Mouse (Mus musculus) heart, embryonic 13.5 days (tissue): ENCODE results near the gene Arl15. TPM values are rescaled to one million over a fixed set of nuclear protein-coding genes. Genes with fewer than 3 reads are reported as not detected.

Source experiments
- ATAC-seq: fragments of 200-750 bp; cut with Nextera tagmentation; 2 replicates; pipeline ENCODE4 v1.8.0; 2017; ENCODE audit warnings: moderate TSS enrichment; ENCODE audit not compliant: insufficient number of reproducible peaks, low FRiP score, low TSS enrichment; ENCODE audit errors: extremely low read depth
- H3K27ac ChIP-seq: fragments of 300-500 bp; sonication (generic); replicated peaks from 2 replicates; pipeline ENCODE4 v1.5.1; 2015; ENCODE audit warnings: moderate library complexity, mild to moderate bottlenecking, inconsistent platforms
- H3K27me3 ChIP-seq: fragments of 300-500 bp; sonication (generic); replicated peaks from 2 replicates; pipeline ENCODE4 v1.6.1; 2015; ENCODE audit warnings: mild to moderate bottlenecking, inconsistent platforms
- H3K36me3 ChIP-seq: fragments of 300-500 bp; sonication (generic); 2 replicates; pipeline ENCODE4 v1.6.1; 2015; ENCODE audit warnings: mild to moderate bottlenecking, inconsistent platforms
- H3K4me1 ChIP-seq: fragments of 300-500 bp; sonication (generic); 2 replicates; pipeline ENCODE4 v1.6.1; 2015; ENCODE audit warnings: inconsistent platforms
- H3K4me2 ChIP-seq: fragments of 300-500 bp; sonication (generic); 2 replicates; pipeline ENCODE4 v1.6.1; 2015; ENCODE audit warnings: inconsistent platforms, mild to moderate bottlenecking, moderate library complexity
- H3K4me3 ChIP-seq: fragments of 300-500 bp; sonication (generic); 2 replicates; pipeline ENCODE4 v1.5.1; 2015; ENCODE audit warnings: moderate library complexity, mild to moderate bottlenecking, inconsistent platforms
- H3K9ac ChIP-seq: fragments of 300-500 bp; sonication (generic); 2 replicates; pipeline ENCODE4 v1.6.1; 2015; ENCODE audit warnings: inconsistent platforms, mild to moderate bottlenecking, moderate library complexity
- H3K9me3 ChIP-seq: fragments of 300-500 bp; sonication (generic); 2 replicates; pipeline ENCODE4 v1.6.1; 2016; ENCODE audit warnings: inconsistent platforms
- WGBS: fragments of 180-500 bp; shearing (Covaris S2); methylation state at CpG from one replicate; pipeline ENCODE4 v1.1.7; 2015; ENCODE audit warnings: mixed read lengths; 5-methylcytosine and 5-hydroxymethylcytosine counted together
- polyA plus RNA-seq: library from polyadenylated mRNA; unstranded; fragments of >200 nt; fragmentation: Nextera tagmentation; extraction: Ambion mirVana; gene quantifications from 2 replicates; pipeline ENCODE4 v1.2.1, GENCODE M21; 2015

Gene Arl15
- polyA plus RNA-seq, 1 experiment from 2014 or later: 6.1 TPM

DNA sequence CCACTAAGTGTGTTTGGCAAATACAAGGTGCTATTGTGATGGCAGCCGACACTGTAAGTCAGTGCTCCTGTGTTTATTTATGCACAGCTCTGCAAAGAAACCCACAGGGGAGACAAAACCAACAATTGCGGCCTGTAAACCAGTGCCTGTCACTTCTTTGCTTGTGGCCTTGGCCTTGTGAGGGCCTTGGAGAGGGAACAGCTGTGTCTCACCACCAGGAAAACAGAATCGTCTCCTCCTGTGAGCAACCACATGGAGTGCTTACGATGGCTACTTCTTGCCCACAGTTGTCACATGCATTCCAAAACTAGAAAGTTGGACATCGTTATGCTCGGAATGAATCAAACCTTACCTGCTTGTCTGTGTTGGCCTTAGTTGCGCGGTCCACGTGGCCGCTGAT is 52.1 kb downstream of the Arl15 start:
- Histone ChIP-seq H3K4me2 (no peak overlapping the region), H3K9me3 (no peaks in the 10 kb centered on the region), H3K4me1 (peaks cover 37% of the 10 kb centered on the region), H3K27me3 (no peaks in the 10 kb centered on the region), H3K36me3 (peaks cover 7% of the 10 kb centered on the region; the same call in 1 of the 2 replicates), H3K9ac (no peak overlapping the region), H3K27ac (no peak overlapping the region), H3K4me3 (no peak overlapping the region)
- no peak for ATAC-seq
- 77% methylated on average over 10 of the region's 10 CpGs for WGBS

DNA sequence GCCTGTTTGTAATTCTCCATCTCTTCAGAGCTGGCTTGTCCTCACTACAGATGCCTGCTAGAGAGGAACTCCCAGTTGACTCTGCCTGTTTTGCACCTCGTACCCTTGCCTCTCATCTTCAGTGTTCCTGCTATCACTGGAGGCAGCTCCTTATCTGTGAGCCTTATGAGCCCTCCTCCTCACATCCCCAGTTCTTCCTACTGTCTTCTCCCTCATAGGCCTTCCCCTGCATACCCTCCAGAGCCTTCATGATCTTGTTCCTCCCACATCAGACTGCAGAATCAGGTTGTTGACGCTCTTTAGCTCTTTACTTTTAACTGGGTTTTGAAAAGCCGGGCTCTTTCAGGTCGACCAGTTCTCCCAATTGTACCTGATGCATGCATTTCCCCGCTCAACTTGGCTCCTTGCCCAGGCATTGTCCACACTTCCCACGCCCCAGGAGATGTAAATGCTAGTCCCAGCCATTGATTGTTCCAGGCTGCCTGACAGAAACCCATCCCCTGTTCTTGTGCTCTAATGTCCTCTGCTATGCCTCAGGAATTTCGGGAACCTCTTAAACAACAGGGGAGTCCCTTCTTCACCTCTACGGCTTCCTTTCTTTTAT is 56.2 kb downstream of the Arl15 start:
- ATAC-seq: no peak

GRCm38 (mm10) chr13:113851602-113852375 is 57.5 kb downstream of the Arl15 start:
- Histone ChIP-seq H3K9me3 (no peaks in the 10 kb centered on the region), H3K36me3 (peaks cover 7% of the 10 kb centered on the region; the same call in 1 of the 2 replicates), H3K4me1 (peaks cover 52% of the 10 kb centered on the region), H3K9ac (no peak overlapping the region), H3K4me3 (no peak overlapping the region), H3K27me3 (no peaks in the 10 kb centered on the region), H3K4me2 (no peak overlapping the region), H3K27ac (peak overlapping the region; percentile 45; the same call in 1 of the 2 replicates)
- ATAC-seq: no peak
- 78% methylated on average over 13 of the region's 13 CpGs for WGBS

More for the DNA sequence above, 56.2 kb downstream of the Arl15 start:
- Histone ChIP-seq H3K27me3 (no peaks in the 10 kb centered on the region), H3K27ac (peak overlapping the region; percentile 45), H3K4me1 (peaks cover 48% of the 10 kb centered on the region), H3K36me3 (peaks cover 7% of the 10 kb centered on the region; the same call in 1 of the 2 replicates), H3K9ac (no peak overlapping the region), H3K4me3 (no peak overlapping the region), H3K4me2 (no peak overlapping the region), H3K9me3 (no peaks in the 10 kb centered on the region)
- WGBS: 35% methylated on average over 8 of the region's 8 CpGs

DNA sequence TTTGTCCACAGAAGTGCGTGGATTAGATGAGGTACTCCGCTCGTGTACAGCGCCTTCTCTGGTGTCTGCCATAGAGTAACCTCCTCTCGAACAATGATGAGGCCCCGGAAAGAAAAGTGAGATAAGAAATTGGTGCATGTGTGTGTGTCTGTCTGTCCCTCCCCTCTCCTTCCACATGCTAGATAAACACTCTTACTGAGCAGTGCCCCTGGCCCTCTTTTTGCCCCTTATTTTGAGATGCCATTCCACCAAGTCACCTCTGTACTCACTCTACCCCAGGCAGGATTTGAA is 58.0 kb downstream of the Arl15 start:
- WGBS: 69% methylated on average over 6 of the region's 6 CpGs
- peaks cover 52% of the 10 kb centered on the region for H3K4me1 ChIP-seq
- no peaks in the 10 kb centered on the region for H3K9me3 ChIP-seq
- no peak overlapping the region for H3K4me3 ChIP-seq
- no peak overlapping the region for H3K9ac ChIP-seq
- no peaks in the 10 kb centered on the region for H3K27me3 ChIP-seq
- H3K27ac ChIP-seq: no peak overlapping the region
- peaks cover 7% of the 10 kb centered on the region; the same call in 1 of the 2 replicates for H3K36me3 ChIP-seq
- ATAC-seq: no peak
- H3K4me2 ChIP-seq: no peak overlapping the region

GRCm38 (mm10) chr13:113854146-113854545 is 59.8 kb downstream of the Arl15 start:
- H3K9me3 ChIP-seq: no peaks in the 10 kb centered on the region
- H3K4me2 ChIP-seq: no peak overlapping the region
- 0 out of 2 replicates have a peak overlapping the region, but pooled peaks have one; percentile 3 for H3K27ac ChIP-seq
- no peak for ATAC-seq
- H3K4me3 ChIP-seq: no peak overlapping the region
- H3K9ac ChIP-seq: no peak overlapping the region
- peaks cover 59% of the 10 kb centered on the region for H3K4me1 ChIP-seq
- peaks cover 7% of the 10 kb centered on the region; the same call in 1 of the 2 replicates for H3K36me3 ChIP-seq
- no peaks in the 10 kb centered on the region for H3K27me3 ChIP-seq
- WGBS: 69% methylated on average over 4 of the region's 4 CpGs

- 0 out of 2 replicates have a peak overlapping the region, but pooled peaks have one; percentile 3 for H3K27ac ChIP-seq
- H3K9me3 ChIP-seq: no peaks in the 10 kb centered on the region
- H3K27me3 ChIP-seq: no peaks in the 10 kb centered on the region
- 55% methylated on average over 13 of the region's 13 CpGs for WGBS
- H3K36me3 ChIP-seq: peaks cover 1% of the 10 kb centered on the region; the same call in 1 of the 2 replicates
- peak overlapping the region; percentile 3; the same call in 1 of the 2 replicates for H3K4me2 ChIP-seq
- no peak overlapping the region for H3K4me3 ChIP-seq
- H3K4me1 ChIP-seq: peaks cover 65% of the 10 kb centered on the region
- no peak overlapping the region for H3K9ac ChIP-seq
- no peak for ATAC-seq
These were observed 60.4 kb downstream of the Arl15 start for GRCm38 (mm10) chr13:113854551-113855312.

DNA sequence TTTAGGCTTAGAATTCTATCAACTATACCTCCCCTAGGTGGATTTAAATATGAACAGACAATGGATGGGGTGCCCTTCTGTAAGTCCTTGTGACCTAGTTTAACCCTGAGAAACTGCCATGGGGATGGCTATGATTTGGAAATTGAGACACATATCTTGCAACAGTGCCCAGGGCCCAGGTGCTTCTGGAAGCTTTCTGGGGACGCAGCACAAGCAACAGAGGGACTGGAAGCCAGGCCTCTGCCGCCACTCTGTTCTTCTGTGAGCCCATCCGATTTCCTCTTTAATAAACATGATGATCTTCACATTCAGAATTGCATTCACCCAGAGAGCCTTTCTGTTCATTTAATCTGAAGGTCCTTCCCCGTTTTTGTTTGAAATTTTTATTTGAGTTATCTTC is 62.6 kb downstream of the Arl15 start:
- Histone ChIP-seq H3K27me3 (no peaks in the 10 kb centered on the region), H3K27ac (no peak overlapping the region), H3K9me3 (no peaks in the 10 kb centered on the region), H3K36me3 (no peaks in the 10 kb centered on the region), H3K4me2 (no peak overlapping the region), H3K9ac (no peak overlapping the region), H3K4me1 (peaks cover 63% of the 10 kb centered on the region), H3K4me3 (no peak overlapping the region)
- 84% methylated on average over 4 of the region's 4 CpGs for WGBS
- ATAC-seq: no peak

- Histone ChIP-seq H3K4me3 (peak overlapping the region; percentile 10; the same call in 1 of the 2 replicates), H3K9ac (0 out of 2 replicates have a peak overlapping the region, but pooled peaks have one; percentile 44), H3K36me3 (no peaks in the 10 kb centered on the region), H3K4me1 (peaks cover 56% of the 10 kb centered on the region), H3K27me3 (no peaks in the 10 kb centered on the region), H3K9me3 (no peaks in the 10 kb centered on the region), H3K27ac (0 out of 2 replicates have a peak overlapping the region, but pooled peaks have one; percentile 15), H3K4me2 (peak overlapping the region; percentile 54)
- no peak for ATAC-seq
- 29% methylated on average over 13 of the region's 13 CpGs for WGBS
These were observed 64.5 kb downstream of the Arl15 start for GRCm38 (mm10) chr13:113858667-113859391.

- H3K27ac ChIP-seq: 0 out of 2 replicates have a peak overlapping the region, but pooled peaks have one; percentile 15
- no peaks in the 10 kb centered on the region for H3K36me3 ChIP-seq
- H3K9ac ChIP-seq: 0 out of 2 replicates have a peak overlapping the region, but pooled peaks have one; percentile 44
- ATAC-seq: 0 out of 2 replicates have a peak, but pooled peaks have one; percentile 48
- peaks cover 56% of the 10 kb centered on the region for H3K4me1 ChIP-seq
- H3K9me3 ChIP-seq: no peaks in the 10 kb centered on the region
- H3K4me2 ChIP-seq: peak overlapping the region; percentile 54
- no peaks in the 10 kb centered on the region for H3K27me3 ChIP-seq
- H3K4me3 ChIP-seq: peak overlapping the region; percentile 10; the same call in 1 of the 2 replicates
- WGBS: 76% methylated on average over 11 of the region's 11 CpGs
These were observed 65.1 kb downstream of the Arl15 start for GRCm38 (mm10) chr13:113859392-113859776.

DNA sequence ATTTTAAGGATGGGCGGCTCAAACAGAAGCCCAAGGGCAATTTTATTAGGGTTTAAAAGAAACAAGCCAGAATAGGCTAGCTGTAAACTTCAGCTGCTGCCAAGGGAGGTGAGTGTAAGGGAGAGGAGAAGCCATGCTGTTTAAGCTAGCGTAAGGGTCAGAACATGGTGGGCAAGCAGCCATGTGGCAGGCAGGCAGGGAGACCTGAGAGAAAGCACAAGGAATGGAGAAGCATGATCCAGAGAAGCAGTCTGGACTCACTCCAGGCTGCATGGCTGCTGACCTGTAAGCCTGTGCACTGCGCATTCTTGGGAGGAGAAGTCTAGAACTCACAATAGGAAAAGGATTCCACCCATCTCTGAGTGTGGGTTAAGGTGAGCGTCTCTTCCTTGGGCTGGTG is 66.5 kb downstream of the Arl15 start:
- Histone ChIP-seq H3K27me3 (no peaks in the 10 kb centered on the region), H3K4me1 (peaks cover 48% of the 10 kb centered on the region), H3K4me3 (no peak overlapping the region), H3K9me3 (no peaks in the 10 kb centered on the region), H3K27ac (no peak overlapping the region), H3K4me2 (no peak overlapping the region), H3K36me3 (no peaks in the 10 kb centered on the region), H3K9ac (no peak overlapping the region)
- WGBS: 85% methylated on average over 4 of the region's 4 CpGs
- no peak for ATAC-seq
